Mouse (Mus musculus): ENCODE measurements at regions not wholly inside any gene's neighbourhood (a gene's known extent, or its start where the extent isn't known, plus 50 kb on each side); places are given as distances from the start of the nearest gene placed in this dataset.

GRCm38 (mm10) chr5:133586492-133586891, 513.0 kb upstream of the Castor2 start:
- TF ChIP-seq CTCF (conservative IDR thresholded peaks at IDR 0.05 in 1 of 2, IDR thresholded peaks at IDR 0.05 in 1 of 2; ENCODE audit: low read depth in 2 of 2, low read length in 2 of 2) (no peak), MYC (IDR thresholded peaks at IDR 0.05; ENCODE audit: low read depth, low read length) (no peak), TCF12 (IDR thresholded peaks at IDR 0.05; ENCODE audit: low read depth, low read length) (no peak), POLR2A (IDR thresholded peaks at IDR 0.05; ENCODE audit: low read depth, low read length) (no peak), USF2 (conservative IDR thresholded peaks at IDR 0.05; ENCODE audit: low read depth, low read length) (no peak), SIN3A (IDR thresholded peaks at IDR 0.05; ENCODE audit: low read length) (no peak), EP300 (IDR thresholded peaks at IDR 0.05; ENCODE audit: low read length) (no peak), E2F4 (IDR thresholded peaks at IDR 0.05; ENCODE audit: insufficient replicate concordance, low read depth, low read length) (no peak), ZC3H11A (IDR thresholded peaks at IDR 0.05; ENCODE audit: low read depth, low read length) (no peak), ZKSCAN1 (IDR thresholded peaks at IDR 0.05; ENCODE audit: borderline replicate concordance, low read depth, low read length) (no peak), USF1 (IDR thresholded peaks at IDR 0.05; ENCODE audit: low read depth, low read length) (no peak), MAZ (IDR thresholded peaks at IDR 0.05; ENCODE audit: low read depth, low read length) (no peak), ZMIZ1 (IDR thresholded peaks at IDR 0.05; ENCODE audit: low read depth, low read length) (no peak), IRF4 (IDR thresholded peaks at IDR 0.05; ENCODE audit: low read depth, low read length) (no peak)

Data from CH12.LX (cell line).